Mouse (Mus musculus): Measurements from ENCODE around the gene Prr12.

Gene Prr12

DNA sequence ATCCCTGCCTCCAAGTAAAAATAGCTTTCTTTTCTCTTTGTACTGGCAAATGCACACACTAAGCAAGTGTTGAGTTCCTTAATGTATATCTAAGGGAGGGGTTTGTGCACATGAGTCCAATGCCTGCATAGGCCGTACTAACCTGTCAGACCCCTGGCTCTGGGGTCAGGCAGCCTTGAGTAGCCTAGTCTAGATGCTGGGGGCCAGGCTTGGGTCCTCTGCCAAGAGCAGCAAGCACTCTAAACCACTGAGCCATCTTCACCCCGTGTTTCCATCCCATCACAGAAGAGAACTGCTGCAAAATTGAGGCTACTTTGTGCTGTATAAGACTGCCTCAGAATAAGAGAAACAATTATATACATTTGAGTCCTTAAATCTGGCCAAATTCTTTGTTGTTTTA lies 25.1 kb upstream of the Prr12 start:
- no peak for DNase-seq (ENCODE audit: low read depth, low spot score)

DNA sequence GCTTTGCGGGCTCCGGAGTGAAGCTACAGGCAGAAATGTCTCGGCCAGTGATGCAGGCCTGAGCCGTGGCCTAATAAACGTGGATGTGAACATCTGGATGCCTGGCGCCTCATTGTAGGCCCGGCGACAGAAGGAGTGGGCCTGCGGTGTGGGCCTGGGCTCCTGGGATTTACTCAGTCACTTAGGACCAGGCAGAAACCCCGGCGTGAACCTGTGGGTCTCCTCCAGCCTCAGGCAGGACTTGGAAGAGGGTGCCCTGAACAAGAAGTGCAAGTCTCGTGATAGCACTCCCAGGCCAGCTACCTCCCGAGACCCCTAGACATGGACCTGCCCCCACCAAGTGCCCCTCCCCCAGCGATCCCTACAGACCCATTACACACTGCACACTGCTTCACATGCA lies 24.6 kb upstream of the Prr12 start:
- DNase-seq (ENCODE audit: low read depth, low spot score), result no peak

DNA sequence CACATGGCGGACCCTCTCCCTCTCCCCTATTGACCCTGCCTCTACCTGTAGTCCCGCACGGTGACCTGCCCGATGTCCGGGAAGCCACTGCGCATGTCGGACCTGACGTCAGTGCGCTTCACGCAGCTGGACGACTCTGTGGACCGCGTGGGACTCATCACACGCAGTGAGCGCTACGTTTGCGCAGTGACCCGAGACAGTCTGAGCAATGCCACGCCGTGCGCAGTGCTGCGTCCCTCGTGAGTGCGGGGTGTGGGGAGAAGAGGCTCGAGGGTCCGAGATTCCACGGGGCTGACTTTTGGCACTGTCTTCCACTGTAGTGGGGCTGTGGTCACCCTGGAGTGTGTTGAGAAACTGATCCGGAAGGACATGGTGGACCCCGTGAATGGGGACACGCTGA lies 23.8 kb upstream of the Prr12 start:
- DNase-seq (ENCODE audit: low read depth, low spot score), result no peak

DNA sequence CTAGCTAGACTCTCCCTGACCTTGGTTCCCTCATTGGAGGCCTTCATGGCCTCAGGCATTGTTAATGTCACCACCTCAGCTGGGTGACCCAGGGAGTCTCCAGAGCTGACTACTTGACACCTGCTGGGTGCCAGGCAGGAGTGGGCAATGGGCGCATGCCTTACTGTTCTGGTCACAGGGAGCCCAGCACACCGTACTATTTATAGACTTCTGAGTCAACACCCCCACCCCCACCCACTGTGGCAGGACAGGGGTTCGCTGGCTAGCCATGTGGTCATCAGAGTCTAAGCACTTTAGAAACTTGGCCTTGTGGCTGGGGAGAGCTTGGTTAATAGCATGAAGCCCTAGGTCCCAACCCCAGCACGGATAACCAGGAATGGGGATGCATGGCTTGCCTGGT lies 22.7 kb upstream of the Prr12 start:
- DNase-seq (ENCODE audit: low read depth, low spot score), result no peak

DNA sequence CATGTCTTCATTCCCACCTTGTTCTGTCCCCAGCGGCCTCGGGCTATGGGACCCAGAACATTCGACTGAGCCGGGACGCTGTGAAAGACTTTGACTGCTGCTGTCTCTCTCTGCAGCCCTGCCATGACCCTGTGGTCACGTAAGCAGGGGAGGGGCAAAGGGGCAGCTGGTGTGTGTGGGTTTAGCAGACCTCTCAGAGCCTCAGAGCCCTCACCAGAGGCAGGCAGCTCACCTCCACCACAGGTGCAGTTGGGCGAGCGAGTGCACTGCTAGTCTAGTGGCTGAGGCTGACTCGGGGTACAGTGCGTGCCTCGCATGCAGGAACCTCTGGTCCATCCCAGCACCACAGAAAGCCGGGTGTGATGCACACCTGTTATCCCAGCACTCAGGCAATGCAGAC lies 21.3 kb upstream of the Prr12 start:
- DNase-seq (ENCODE audit: low read depth, low spot score), result no peak

DNA sequence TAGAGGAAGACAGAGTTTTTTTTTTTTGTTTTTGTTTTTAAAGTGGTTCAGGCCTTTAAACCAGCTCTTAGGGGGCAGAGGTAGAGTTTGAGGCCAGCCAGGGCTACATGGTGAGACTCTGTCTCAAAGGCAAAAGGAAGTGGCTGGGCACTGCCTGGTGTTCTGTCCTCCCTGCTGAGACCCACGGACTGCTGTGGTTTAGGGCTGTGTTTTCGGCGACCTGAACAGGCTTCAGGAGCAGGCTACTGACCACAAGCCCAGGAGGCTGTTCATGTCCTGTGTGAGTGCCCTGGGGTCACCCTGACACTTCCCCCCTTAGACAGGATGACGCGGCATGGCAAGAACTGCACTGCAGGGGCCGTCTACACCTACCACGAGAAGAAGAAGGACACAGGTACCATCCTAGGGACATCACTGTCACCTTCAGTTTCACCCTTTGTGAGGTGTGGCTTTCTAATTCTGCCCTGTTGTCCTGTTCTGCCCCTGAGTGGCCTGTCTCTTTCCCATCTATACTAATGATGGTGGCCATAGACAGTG lies 20.6 kb upstream of the Prr12 start:
- DNase-seq (ENCODE audit: low read depth, low spot score), result no peak

DNA sequence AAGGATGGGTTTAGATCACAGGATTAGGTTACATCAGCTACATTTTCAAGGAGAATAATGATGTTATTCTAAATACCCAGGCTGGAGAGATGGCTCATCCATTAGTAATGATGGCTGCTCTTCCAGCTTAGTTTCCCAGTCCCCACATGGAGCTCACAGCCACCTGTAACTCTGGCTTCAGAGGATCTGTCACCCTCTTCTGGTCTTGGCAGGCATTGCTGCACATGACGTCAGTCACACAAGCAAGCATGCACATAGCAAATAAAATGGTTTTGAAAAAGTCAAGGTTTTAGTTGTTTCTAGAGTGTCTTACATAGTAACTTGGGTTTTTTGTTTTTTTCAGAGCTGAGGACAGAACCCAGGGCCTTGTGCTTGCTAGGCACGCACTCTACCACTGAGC lies 19.5 kb upstream of the Prr12 start:
- DNase-seq (ENCODE audit: low read depth, low spot score), result peak; percentile 43

DNA sequence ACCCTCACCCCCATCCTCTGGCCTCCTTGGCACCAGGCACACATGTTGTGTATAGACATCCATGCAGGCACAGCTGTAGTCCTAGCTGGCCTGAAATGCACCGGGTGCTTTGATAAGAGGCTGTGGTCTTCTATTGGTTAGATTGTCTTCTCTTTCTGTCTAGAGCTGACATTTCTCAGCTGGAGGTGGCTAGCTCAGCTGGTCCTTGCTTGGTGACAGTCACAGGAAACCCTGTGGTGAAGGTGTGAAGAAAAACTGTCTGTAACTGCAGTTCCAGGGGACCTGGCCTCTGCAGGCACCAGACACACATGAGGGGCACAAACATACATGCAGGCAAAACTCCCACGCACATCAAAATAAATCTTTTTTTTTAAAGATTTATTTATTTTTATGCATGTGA lies 17.0 kb upstream of the Prr12 start:
- peak; percentile 70 for DNase-seq (ENCODE audit: low read depth, low spot score)

DNA sequence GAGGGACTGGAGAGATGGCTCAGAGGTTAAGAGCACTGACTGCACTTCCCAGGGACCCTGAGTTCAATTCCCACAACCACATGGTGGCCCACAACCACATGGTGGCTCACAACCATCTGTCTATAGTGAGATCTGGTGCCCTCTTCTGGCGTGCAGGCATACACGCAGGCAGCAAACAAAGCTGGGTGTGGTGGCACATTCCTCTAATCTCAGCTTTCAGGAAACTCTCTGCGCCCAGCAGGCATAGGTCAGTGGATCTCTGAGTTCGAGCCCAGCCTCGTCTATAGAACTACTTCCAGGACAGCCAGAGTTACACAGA lies 15.3 kb upstream of the Prr12 start:
- DNase-seq (ENCODE audit: low read depth, low spot score), result peak; percentile 72

DNA sequence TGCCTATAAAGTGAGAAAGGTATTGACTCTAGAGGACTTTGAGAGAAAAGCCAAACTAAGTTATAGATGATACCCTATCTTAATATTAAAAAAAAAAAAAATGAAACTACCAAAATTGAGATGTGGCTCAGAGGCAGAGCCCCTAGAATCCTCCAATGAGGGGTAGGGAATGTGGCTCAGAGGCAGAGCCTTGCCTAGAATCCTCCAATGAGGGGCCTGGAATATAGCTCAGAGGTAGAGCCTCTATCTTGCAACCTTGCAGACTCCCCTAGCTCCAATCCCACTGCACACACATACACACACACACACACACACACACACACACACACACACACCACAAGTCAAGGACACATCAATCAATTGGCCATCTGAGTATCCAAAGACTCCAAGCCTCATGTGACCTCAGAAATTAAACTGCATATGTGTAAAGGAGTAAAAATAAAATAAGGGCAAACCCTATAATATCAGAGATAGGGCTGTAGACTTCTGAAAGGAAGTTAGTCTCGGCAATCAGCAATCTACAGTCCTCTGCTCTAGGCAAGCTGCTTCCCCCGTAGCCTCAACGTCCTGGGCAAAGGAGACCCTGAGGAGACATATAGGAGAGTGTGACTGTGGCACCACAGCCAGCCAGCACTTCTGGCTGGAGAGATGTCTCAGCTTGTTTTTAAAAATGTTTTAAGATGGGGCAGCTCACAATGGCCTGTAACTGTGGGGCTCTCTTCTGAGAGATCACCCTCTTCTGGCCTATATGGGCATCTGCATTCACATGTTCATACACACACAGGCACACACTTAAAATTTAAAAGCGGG lies 14.7 kb upstream of the Prr12 start:
- no peak for DNase-seq (ENCODE audit: low read depth, low spot score)

DNA sequence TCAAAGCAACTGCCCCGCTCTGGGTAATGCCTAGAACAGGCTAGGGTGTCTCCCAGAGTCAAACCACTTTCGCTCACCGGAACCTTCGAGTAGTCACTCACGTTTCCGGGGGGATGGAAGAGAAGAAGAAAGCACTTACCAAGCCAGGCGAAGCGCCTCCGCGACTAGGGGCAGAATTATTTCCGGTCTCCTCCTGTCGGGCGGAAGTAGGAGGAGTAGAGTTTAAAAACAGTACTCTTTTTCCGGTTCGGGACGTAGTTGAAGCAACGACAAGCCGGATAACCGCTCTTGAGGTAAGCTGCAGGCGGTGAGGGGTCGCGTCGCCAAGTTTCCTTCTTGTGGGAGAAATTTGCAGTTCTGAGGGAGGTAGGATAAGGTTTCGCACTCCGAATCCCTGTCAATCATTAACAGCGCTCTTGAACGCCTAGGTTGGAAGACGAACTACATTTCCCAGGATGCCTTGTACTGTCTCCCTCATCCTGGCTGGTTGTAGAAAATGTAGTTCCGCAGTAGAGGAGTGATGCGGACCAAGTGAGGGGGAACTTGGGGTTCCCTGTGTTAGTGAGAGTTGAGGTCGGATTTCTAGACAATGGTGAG lies 9.7 kb upstream of the Prr12 start, which contains the start of the genes Nosip and Prrg2:
Nosip (plus strand) TSS at position 191 of the 597 bp plus-strand sequence.
Prrg2 (minus strand) TSS at position 439 of the 597 bp plus-strand sequence.
- peak; percentile 98 for DNase-seq (ENCODE audit: low read depth, low spot score)

DNA sequence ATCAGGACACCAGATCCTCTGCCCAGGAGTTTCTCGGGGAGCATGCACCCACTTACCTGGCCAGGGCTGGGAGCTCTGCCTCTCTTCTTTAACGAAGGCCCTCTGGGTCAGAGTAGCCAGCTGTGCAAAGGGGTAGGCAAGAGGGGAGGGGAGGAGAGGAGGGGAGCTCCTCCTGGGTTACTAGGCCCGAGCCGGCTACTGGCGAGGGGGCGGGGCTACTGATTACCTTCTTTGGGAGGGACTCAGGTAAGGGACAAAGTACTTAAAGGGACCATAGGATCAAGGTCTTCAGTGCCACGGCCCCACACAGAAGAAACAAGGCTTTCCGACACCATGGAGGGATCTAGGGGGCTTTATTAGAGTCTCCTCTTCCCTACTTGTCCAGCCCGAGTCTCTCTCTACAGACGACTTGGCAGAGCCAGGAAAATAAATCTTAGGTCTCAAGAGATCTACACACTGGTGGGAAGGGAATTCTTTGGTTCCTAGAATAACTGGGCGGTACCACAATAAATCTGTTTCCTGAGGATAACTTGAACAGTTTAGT lies 8.9 kb upstream of the Prr12 start:
- DNase-seq (ENCODE audit: low read depth, low spot score), result no peak

DNA sequence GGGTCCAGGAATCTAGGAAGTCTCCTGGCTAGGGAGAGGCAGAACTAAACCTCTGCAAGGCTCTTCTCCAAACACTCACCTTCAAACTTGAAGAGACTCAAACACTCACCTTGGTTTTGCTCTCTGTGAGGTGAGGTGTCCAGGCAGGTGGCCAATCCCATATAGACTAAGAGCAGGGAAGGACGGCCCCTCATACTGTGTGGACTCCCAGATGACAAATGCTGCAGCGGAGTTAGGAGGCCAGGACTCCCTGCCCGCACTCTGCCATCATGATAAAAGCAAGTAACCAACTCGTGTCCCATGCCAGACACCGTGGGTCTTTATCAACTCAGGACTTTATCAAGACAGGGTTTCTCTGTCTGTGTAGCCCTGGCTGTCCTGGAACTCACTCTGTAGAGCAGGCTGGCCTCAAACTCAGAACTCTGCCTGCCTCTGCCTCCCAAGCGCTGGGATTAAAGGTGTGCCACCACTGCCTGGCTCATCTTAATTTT lies 8.0 kb upstream of the Prr12 start:
- no peak for DNase-seq (ENCODE audit: low read depth, low spot score)

DNA sequence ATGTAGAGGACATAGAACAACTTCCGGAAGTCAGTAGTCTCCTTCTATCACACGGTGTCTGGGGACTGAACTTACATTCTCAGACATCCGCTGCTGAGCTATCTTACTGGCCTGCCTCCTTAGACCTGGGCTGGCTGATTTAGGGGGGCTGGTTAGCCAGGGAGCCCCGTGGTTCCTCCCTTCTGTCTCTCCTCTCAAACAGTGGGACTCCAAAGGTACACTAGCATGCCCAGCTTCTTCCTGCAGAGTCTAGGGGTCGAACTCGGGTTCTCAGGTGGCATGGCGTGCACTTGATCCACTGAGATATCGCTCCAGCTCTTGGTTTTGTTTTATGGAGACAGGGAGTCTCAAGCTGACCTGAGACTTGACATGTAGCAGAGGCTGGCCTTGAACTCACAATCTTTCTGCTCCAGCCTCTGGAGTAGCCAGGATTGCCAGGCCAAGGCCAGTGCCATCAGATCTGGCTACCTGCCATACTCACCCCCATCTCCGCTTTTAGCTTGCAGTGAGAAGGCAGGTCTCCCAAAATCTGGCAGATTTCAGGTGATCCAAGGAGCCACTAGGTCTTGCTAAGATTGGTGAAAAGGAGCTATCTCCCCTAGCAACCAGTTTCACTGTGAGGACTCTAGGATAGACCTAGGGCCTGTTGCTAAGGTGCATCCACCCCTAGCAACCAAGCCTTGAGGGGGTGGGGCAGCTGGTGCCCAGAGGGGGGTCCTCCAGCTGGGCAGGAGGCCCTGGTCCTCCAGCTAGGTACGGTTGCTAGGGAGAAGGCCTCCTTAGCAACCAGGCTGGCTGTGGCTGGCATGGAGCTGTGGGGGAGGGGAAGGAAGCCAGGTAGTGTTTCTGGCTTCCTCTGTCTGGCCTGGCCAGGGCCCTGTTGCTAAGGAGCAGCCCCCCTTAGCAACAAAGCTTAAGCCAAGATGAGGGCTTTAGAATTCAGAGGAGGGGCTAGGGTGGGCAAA lies 6.2 kb upstream of the Prr12 start:
- no peak for DNase-seq (ENCODE audit: low read depth, low spot score)

DNA sequence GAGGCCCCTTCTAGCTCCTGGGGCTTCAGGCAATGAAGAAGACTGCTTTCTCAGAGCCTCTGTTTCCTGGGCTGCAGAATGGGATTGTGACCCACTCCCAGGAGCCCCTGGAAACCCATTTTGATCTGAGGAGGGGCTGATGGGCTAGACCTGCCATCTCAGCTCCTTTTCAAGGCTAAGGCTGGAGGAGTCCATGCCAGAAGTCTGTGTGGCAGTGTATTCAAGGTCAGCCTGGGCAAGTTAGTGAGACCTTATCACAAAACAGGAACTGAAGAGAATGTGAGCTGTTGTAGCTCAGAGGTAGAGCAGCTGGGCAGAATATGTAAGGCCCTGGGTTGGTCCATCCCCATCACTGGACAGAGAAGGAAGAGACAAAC lies 4.3 kb upstream of the Prr12 start:
- DNase-seq (ENCODE audit: low read depth, low spot score), result no peak

DNA sequence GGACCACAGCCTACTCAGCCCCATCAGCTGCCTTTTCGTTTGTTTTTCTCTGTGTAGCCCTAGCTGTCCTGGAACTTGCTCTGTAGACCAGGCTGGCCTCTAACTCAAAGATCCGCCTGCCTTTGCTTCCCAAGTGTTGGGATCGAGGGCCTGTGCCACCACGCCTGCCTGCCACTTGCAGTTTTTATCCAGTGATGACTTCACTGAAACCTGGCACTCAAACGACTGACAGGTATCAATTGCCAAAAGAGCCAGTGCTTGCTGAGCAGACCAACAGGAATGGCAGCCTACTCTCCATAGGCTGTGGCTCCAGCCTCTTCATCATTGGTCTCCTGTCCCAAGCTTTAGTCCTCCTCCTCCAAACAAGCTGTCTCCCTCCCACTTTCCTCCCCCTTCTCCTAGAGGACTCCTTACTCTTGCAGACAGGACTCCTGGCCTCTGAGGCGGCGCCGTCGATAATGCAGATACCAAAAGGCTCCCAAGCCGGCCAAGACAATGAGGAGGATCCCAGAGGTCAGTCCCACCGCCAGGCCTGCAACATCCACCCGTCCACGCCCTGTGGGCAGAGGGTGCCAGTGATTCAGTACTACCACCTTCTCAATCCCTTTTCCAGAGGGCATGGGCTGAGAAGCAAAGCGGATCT lies 3.8 kb upstream of the Prr12 start:
- no peak for DNase-seq (ENCODE audit: low read depth, low spot score)

DNA sequence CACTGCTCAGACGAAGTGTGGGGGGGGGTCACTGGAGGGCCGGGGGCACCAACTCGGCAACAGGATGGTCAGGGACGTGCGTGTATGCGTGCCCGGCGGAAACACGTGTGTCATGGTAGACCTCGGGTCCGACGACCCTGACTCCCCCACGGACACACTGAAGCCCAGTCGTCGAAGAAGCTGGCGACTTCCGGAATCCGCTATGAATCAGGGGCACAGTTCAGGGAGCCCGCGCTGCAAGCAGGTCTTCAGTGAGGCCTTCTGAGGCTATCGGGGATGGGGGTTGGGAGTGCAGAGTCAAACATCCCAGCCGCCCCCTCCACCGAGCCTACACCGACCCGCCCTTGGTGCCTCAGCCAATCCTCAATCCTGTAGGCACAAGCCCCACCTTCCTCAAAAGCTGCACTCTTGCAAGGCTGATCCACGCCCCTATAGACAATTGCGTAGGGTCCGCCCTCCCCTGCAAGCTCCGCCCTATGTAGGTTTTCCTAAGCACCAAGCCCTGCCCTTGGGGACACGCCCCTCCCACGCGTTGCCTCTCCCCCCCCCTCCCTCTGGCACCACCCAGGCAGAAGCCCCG lies 1.3 kb upstream of the Prr12 start:
- DNase-seq (ENCODE audit: low read depth, low spot score), result peak; percentile 98

DNA sequence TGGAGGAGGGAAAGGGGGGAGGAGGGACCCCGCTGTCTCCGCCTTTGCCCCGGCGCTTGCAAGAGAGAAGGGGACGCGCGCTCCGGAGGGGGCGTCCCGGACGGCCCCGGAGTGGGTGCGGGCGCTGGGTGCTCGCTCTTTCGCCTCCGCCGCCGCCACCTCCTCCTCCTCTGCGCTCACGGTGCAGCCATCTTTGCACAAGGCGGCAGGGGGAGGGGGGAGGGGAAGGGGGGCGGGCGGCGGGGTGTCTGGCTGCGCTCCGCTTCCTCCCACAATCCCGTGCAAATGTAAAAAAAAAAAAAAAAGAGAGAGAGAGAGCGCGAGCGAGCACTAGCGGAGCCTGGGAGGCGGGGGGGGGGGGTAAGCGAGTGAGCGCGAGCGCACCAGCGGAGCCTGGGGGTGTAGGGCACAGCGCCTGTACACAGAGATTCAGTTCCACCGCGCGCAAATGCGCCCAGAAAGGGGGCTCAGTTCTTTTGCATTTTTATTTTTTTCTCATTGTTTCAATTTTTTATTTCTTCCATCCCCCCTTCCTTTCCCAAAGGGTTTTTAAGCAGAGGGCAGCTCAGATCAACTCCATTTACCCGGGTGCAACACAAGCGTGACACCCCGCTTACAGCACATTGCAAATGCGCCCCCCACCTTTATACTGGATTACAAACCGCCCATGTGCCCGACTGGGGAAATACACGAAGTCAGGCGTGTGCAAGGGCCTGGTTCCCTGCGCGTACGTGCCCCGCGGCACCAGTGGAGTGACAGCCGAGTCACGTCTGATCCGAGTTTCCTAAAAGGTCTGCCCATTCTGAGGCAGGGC lies 643 bp upstream of the Prr12 start:
- DNase-seq (ENCODE audit: low read depth, low spot score), result peak; percentile 92

DNA sequence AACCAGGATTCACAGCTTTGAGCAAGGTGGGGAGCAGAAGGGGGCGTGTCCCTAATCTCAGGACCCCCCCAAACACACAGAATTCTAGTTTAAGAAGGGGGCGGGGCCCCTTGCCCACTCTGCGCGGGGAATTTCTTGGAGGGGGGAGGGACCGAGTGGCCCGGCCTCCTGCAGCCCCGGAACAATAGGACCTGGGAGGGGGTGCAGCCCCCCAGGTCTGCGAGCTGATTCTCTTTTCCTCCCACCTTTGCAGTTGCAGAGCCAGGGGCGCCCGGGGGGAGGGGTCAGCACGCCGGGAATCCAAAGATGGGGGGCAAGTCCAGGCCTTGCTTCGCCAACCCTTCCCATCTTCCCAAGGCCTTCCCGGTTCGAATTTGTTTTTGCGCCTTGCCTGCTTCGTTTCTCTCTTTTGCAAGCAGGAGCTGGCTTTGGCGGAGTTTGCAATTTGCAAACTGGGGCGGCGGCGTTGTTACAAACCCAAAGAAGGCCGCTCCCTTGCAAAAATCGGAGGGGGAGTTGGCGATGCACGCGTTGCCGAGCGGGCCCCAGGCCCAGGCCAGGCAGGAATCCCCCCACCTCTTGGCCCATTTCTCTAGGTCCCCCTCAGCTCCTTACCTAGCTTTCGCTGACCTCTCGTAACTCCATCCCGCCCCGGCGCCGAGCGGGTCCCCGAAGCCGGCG lies 360 bp downstream of the Prr12 start:
- DNase-seq (ENCODE audit: low read depth, low spot score), result peak; percentile 52

Data from CD4-positive helper T cell, adult 2 months (primary cell).